Mouse (Mus musculus): ENCODE measurements at regions not wholly inside any gene's neighbourhood (a gene's known extent, or its start where the extent isn't known, plus 50 kb on each side); places are given as distances from the start of the nearest gene placed in this dataset.

- Histone ChIP-seq H3K9ac (replicated peaks) (no peak overlapping the region), H3K4me2 (replicated peaks) (no peak overlapping the region), H3K36me3 (no peaks in the 10 kb centered on the region), H3K27ac (replicated peaks) (no peak overlapping the region), H3K9me3 (no peaks in the 10 kb centered on the region), H3K4me1 (no peaks in the 10 kb centered on the region), H3K27me3 (no peaks in the 10 kb centered on the region), H3K4me3 (no peak overlapping the region)
- ATAC-seq (replicated peaks) = 0 out of 2 replicates have a peak, but pooled peaks have one; percentile 38
- 77% methylated on average over 4 of the region's 4 CpGs for WGBS
Measured at GRCm38 (mm10) chr3:80293485-80293884, 409.2 kb downstream of the Fam198b start.

DNA sequence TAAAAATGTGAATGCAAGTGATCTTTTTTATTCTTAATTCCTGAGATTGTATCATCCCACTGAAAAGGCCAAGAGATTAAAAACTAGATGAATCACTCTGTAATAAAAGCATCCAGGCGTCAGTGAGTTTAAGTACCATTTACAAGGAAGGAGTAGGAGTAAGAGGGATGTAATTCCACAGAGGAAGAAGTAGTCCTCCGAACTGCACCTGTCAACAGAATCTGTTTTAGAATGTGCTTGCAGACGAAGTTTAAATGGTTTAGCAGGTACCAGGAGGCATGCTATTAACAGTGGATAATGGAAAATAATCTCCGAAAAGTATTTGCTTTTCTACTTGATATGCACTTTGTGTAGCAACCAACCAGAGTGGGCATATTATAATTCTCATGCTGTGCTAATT, 423.3 kb downstream of the Fam198b start:
- H3K9me3 ChIP-seq = no peaks in the 10 kb centered on the region
- H3K4me1 ChIP-seq = no peaks in the 10 kb centered on the region
- no peak overlapping the region for H3K4me2 ChIP-seq (replicated peaks)
- H3K36me3 ChIP-seq = no peaks in the 10 kb centered on the region
- no peaks in the 10 kb centered on the region for H3K27me3 ChIP-seq
- H3K4me3 ChIP-seq = no peak overlapping the region
- WGBS = 76% methylated on average over 4 of the region's 4 CpGs
- no peak for ATAC-seq (replicated peaks)
- no peak overlapping the region for H3K27ac ChIP-seq (replicated peaks)
- no peak overlapping the region for H3K9ac ChIP-seq (replicated peaks)

DNA sequence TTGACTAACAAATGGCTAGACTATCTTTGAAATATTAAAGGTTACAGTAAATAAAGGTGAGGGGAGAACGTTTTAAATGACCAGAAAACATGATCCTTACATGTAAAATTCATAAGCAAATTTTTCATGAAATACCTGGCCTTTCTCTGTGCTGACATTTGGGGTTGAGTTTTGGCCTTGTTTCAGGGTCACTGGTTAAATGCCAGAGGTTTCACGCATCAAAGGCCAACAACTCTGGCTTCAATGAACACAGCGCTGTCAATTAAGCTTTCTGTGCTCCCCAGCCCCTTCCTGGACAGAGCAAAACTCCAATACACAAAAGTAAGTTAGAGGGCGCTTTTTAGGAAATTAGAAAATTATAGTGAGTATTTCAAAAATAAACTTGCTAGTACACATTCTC, 425.6 kb downstream of the Fam198b start:
- Histone ChIP-seq H3K9ac (replicated peaks) (no peak overlapping the region), H3K9me3 (no peaks in the 10 kb centered on the region), H3K4me2 (replicated peaks) (no peak overlapping the region), H3K27me3 (no peaks in the 10 kb centered on the region), H3K4me1 (no peaks in the 10 kb centered on the region), H3K27ac (replicated peaks) (no peak overlapping the region), H3K4me3 (no peak overlapping the region), H3K36me3 (no peaks in the 10 kb centered on the region)
- WGBS = 65% methylated on average over 4 of the region's 4 CpGs
- ATAC-seq (replicated peaks) = no peak

- Histone ChIP-seq H3K27ac (replicated peaks) (no peak overlapping the region), H3K36me3 (no peaks in the 10 kb centered on the region), H3K4me3 (no peak overlapping the region), H3K9ac (replicated peaks) (no peak overlapping the region), H3K4me2 (replicated peaks) (no peak overlapping the region), H3K4me1 (no peaks in the 10 kb centered on the region), H3K27me3 (no peaks in the 10 kb centered on the region), H3K9me3 (no peaks in the 10 kb centered on the region)
- WGBS = 86% methylated on average over 2 of the region's 2 CpGs
- no peak for ATAC-seq (replicated peaks)
Measured at GRCm38 (mm10) chr3:80311689-80312088, 427.4 kb downstream of the Fam198b start.

- no peaks in the 10 kb centered on the region for H3K9me3 ChIP-seq
- H3K27me3 ChIP-seq = no peaks in the 10 kb centered on the region
- no peak for ATAC-seq (replicated peaks)
- H3K4me3 ChIP-seq = no peak overlapping the region
- no peaks in the 10 kb centered on the region for H3K4me1 ChIP-seq
- no peak overlapping the region for H3K9ac ChIP-seq (replicated peaks)
- H3K4me2 ChIP-seq (replicated peaks) = no peak overlapping the region
- H3K36me3 ChIP-seq = no peaks in the 10 kb centered on the region
- WGBS = 30% methylated on average over 3 of the region's 3 CpGs
- H3K27ac ChIP-seq (replicated peaks) = no peak overlapping the region
Measured at GRCm38 (mm10) chr3:80322291-80322690, 438.0 kb downstream of the Fam198b start.

- Histone ChIP-seq H3K4me2 (replicated peaks) (no peak overlapping the region), H3K4me1 (no peaks in the 10 kb centered on the region), H3K9ac (replicated peaks) (no peak overlapping the region), H3K36me3 (no peaks in the 10 kb centered on the region), H3K4me3 (no peak overlapping the region), H3K9me3 (no peaks in the 10 kb centered on the region), H3K27me3 (no peaks in the 10 kb centered on the region), H3K27ac (replicated peaks) (no peak overlapping the region)
- WGBS = 96% methylated on average over 2 of the region's 2 CpGs
- no peak for ATAC-seq (replicated peaks)
Measured at GRCm38 (mm10) chr3:80324726-80325125, 440.4 kb downstream of the Fam198b start.

DNA sequence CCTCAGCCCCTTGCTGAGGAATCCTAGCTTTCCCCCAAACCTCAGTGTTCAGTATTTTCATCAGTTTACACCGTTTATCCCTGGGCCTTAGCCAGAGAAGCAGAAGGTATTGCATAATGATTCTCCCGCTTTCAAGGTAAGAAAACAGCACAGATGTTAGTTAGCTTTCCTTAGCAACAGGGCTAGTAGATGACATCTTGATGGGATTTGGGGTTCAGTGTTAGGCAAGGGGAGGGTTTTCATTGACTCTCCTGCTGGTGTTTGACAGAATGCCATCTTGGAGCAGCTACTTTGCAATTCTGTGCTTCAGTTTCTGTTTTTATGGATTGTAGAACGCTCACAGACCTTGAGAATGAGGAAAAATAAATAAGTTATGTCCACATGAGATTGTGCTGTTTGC, 447.4 kb downstream of the Fam198b start:
- Histone ChIP-seq H3K27me3 (no peaks in the 10 kb centered on the region), H3K9ac (replicated peaks) (no peak overlapping the region), H3K4me2 (replicated peaks) (no peak overlapping the region), H3K27ac (replicated peaks) (peak overlapping the region; percentile 48), H3K9me3 (no peaks in the 10 kb centered on the region), H3K4me1 (peaks cover 12% of the 10 kb centered on the region), H3K4me3 (no peak overlapping the region), H3K36me3 (no peaks in the 10 kb centered on the region)
- peak; percentile 63 for ATAC-seq (replicated peaks)
- WGBS = 57% methylated on average over 3 of the region's 3 CpGs

DNA sequence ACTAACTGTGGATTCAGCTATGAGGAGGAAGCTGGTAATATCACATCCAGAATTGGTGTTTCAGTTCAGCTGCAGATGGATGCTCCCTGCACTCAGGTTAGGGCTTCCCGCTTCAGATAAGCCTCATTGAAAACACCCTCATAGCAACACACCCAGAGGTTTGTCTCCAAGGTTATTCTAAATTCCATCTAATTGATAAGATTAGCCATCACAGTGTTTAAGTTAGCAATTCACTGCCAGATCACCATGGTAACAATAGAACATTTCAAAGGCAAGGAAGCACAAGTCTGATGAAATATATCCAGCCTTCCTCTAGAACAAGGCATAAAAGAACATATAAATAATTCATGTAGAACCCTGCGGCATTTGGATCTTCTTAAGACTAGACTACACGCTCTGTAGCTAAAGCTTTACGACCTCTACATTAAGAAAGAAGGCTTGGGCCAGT, 450.1 kb downstream of the Fam198b start:
- H3K4me2 ChIP-seq (replicated peaks) = no peak overlapping the region
- H3K36me3 ChIP-seq = no peaks in the 10 kb centered on the region
- H3K9ac ChIP-seq (replicated peaks) = no peak overlapping the region
- no peaks in the 10 kb centered on the region for H3K9me3 ChIP-seq
- H3K27ac ChIP-seq (replicated peaks) = peak overlapping the region; percentile 19
- peak; percentile 65 for ATAC-seq (replicated peaks)
- H3K27me3 ChIP-seq = no peaks in the 10 kb centered on the region
- WGBS = 13% methylated on average over 4 of the region's 4 CpGs
- H3K4me1 ChIP-seq = peaks cover 12% of the 10 kb centered on the region
- no peak overlapping the region for H3K4me3 ChIP-seq

DNA sequence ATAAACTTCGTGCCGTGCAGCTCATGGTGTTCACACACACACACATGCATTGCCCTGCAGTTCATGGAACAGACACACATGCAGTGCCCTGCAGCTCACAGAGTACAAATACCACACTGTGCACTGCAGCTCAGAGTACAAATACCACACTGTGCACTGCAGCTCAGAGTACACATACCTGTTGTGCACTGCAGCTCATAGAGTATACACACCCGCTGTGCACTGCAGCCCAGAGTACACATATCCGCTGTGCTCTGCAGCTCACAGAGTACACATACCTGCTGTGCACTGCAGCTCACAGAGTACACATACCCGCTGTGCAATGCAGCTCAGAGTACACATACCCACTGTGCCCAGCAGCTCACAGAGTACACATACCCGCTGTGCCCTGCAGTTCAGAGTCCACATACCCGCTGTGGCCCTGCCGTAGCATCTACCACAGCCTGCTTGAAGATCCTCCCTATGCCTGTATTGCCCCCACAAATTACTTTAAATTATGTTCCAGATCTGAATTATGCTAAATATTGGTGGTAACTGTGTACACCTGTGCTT, 451.9 kb downstream of the Fam198b start:
- H3K4me3 ChIP-seq = no peak overlapping the region
- no peak overlapping the region for H3K9ac ChIP-seq (replicated peaks)
- peaks cover 12% of the 10 kb centered on the region for H3K4me1 ChIP-seq
- H3K9me3 ChIP-seq = no peaks in the 10 kb centered on the region
- H3K36me3 ChIP-seq = no peaks in the 10 kb centered on the region
- no peak overlapping the region for H3K27ac ChIP-seq (replicated peaks)
- WGBS = 86% methylated on average over 8 of the region's 8 CpGs
- peak; percentile 53 for ATAC-seq (replicated peaks)
- H3K27me3 ChIP-seq = no peaks in the 10 kb centered on the region
- H3K4me2 ChIP-seq (replicated peaks) = no peak overlapping the region

DNA sequence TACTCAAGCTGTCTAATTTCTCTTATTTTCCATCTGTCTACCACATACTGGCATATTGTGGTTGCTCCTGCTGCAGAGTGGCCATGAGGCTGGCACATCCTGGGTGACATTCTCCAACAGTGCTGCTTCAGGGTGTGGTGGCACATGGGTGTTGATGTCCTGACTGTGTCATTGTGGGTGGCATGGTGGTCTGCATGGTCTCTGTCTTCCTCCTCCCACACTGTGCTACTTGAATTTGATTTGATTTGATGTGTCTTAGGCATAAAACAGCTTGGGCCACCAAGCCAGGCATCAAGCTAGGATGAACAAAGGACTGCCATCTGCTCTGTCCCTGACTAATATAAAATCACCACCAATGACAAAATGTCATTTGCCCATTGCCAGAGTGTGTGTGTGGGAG, 434.7 kb downstream of the Gria2 start:
- Histone ChIP-seq H3K9me3 (no peaks in the 10 kb centered on the region), H3K4me3 (no peak overlapping the region), H3K27ac (replicated peaks) (no peak overlapping the region), H3K36me3 (no peaks in the 10 kb centered on the region), H3K4me2 (replicated peaks) (no peak overlapping the region), H3K27me3 (no peaks in the 10 kb centered on the region), H3K4me1 (no peaks in the 10 kb centered on the region), H3K9ac (replicated peaks) (no peak overlapping the region)
- ATAC-seq (replicated peaks) = no peak; the same call in 1 of the 2 replicates

DNA sequence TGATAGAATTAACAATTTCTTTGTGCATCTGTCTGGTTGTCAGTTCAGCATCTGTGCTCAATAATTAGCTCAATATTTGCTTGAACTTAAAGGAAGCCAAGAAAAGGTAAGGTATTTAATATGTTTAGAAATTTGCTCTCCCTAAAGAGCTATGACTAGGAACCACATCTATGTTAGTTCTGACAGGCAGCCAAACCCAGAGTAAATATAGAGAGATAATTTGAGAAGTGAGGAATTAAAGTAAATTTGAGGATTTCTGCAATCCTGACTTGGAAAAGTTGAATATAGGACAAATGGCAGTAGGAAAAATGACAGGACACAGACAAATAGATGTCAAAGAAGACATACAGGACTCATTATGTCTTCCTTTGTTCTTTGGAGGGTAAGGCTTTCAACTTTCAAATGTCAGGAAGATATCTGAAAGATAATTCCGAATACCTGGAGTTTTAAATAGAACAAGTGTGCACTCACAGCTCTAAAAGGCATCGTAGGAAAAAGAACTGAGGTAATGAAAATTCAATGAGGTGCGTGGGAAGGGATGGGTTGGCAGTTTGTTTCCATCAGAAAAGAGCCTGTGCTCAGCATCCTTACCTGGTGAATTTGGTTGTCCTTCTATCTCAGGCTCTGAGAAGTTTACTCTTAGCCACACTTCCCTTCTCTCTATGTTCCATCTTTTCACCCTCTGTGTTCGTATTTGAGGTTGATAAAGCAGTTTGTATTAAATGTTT, 433.3 kb downstream of the Gria2 start:
- Histone ChIP-seq H3K9ac (replicated peaks) (no peak overlapping the region), H3K4me1 (no peaks in the 10 kb centered on the region), H3K9me3 (no peaks in the 10 kb centered on the region), H3K27me3 (no peaks in the 10 kb centered on the region), H3K4me2 (replicated peaks) (no peak overlapping the region), H3K4me3 (no peak overlapping the region), H3K27ac (replicated peaks) (no peak overlapping the region), H3K36me3 (no peaks in the 10 kb centered on the region)
- ATAC-seq (replicated peaks) = no peak
- WGBS = 83% methylated on average over 4 of the region's 4 CpGs

- Histone ChIP-seq H3K9ac (replicated peaks) (no peak overlapping the region), H3K27me3 (no peaks in the 10 kb centered on the region), H3K4me3 (no peak overlapping the region), H3K36me3 (no peaks in the 10 kb centered on the region), H3K4me1 (no peaks in the 10 kb centered on the region), H3K27ac (replicated peaks) (no peak overlapping the region), H3K9me3 (no peaks in the 10 kb centered on the region), H3K4me2 (replicated peaks) (no peak overlapping the region)
- WGBS = 68% methylated on average over 3 of the region's 3 CpGs
- ATAC-seq (replicated peaks) = no peak
Measured at GRCm38 (mm10) chr3:80372436-80372835, 430.2 kb downstream of the Gria2 start.

- ATAC-seq (replicated peaks) = no peak
- 87% methylated on average over 2 of the region's 2 CpGs for WGBS
- no peak overlapping the region for H3K9ac ChIP-seq (replicated peaks)
- no peak overlapping the region for H3K27ac ChIP-seq (replicated peaks)
- no peaks in the 10 kb centered on the region for H3K4me1 ChIP-seq
- no peaks in the 10 kb centered on the region for H3K36me3 ChIP-seq
- H3K4me3 ChIP-seq = no peak overlapping the region
- no peak overlapping the region for H3K4me2 ChIP-seq (replicated peaks)
- H3K9me3 ChIP-seq = no peaks in the 10 kb centered on the region
- H3K27me3 ChIP-seq = no peaks in the 10 kb centered on the region
Measured at GRCm38 (mm10) chr3:80385986-80386385, 416.6 kb downstream of the Gria2 start.

Data from forebrain, embryonic 15.5 days (tissue).